Mouse (Mus musculus) testis, adult 2 months (tissue): Measurements from ENCODE around the gene Srebf1. TPM values are rescaled to one million over a fixed set of nuclear protein-coding genes. Genes with fewer than 3 reads are reported as not detected.

Source experiments
- H3K27ac ChIP-seq: fragments of 200-500 bp; 2 replicates; pipeline ENCODE4 v1.5.1; 2012; ENCODE audit warnings: low read depth, low read length; ENCODE audit not compliant: control insufficient read depth, insufficient read depth
- H3K27me3 ChIP-seq: fragments of 200-500 bp; 2 replicates; pipeline ENCODE4 v1.6.1; 2012; ENCODE audit warnings: mild to moderate bottlenecking, low read length, moderate library complexity; ENCODE audit not compliant: control insufficient read depth, insufficient read depth
- H3K36me3 ChIP-seq: fragments of 200-500 bp; 2 replicates; pipeline ENCODE4 v1.6.1; 2012; ENCODE audit warnings: mild to moderate bottlenecking, low read length; ENCODE audit not compliant: control insufficient read depth, insufficient read depth
- H3K4me1 ChIP-seq: fragments of 200-500 bp; 2 replicates; pipeline ENCODE4 v1.6.1; 2012; ENCODE audit warnings: low read length; ENCODE audit not compliant: control insufficient read depth, insufficient read depth
- H3K4me3 ChIP-seq: fragments of 200-500 bp; 2 replicates; pipeline ENCODE4 v1.5.1; 2012; ENCODE audit warnings: low read depth, mild to moderate bottlenecking, low read length, moderate library complexity, mixed read lengths; ENCODE audit not compliant: control insufficient read depth
- CTCF ChIP-seq: fragments of 200-500 bp; IDR thresholded peaks from 2 replicates; pipeline ENCODE4 v1.5.1; 2012; ENCODE audit warnings: low read depth, mild to moderate bottlenecking, inconsistent platforms, low read length, moderate library complexity; ENCODE audit not compliant: control insufficient read depth, insufficient read depth, insufficient replicate concordance
- POLR2A ChIP-seq: fragments of 200-500 bp; IDR thresholded peaks from 2 replicates; pipeline ENCODE4 v1.6.1; 2012; ENCODE audit warnings: low read depth, mild to moderate bottlenecking, inconsistent platforms, low read length, moderate library complexity; ENCODE audit not compliant: control insufficient read depth
- polyA plus RNA-seq: library from polyadenylated mRNA; depleted of rRNA; stranded (reverse); fragments of >200 nt; gene quantifications from 2 replicates; pipeline ENCODE4 v1.2.3, GENCODE M21; 2012

The Srebf1 gene
- polyA plus RNA-seq, 1 experiment: 13.2 TPM

- no peak for TF ChIP-seq POLR2A
- Histone ChIP-seq H3K4me1 (0 out of 2 replicates have a peak, but pooled peaks cover 2% of the 10 kb centered on the region), H3K36me3 (no peaks in the 10 kb centered on the region), H3K4me3 (no peak overlapping the region), H3K27me3 (no peaks in the 10 kb centered on the region), H3K27ac (no peak overlapping the region)
Measured at GRCm38 (mm10) chr11:60249885-60250284, 27.5 kb upstream of the Srebf1 start.

- H3K4me3 ChIP-seq: peak overlapping the region; percentile 44
- no peaks in the 10 kb centered on the region for H3K36me3 ChIP-seq
- no peaks in the 10 kb centered on the region for H3K27me3 ChIP-seq
- TF ChIP-seq POLR2A: no peak
- no peak for TF ChIP-seq CTCF
- no peak overlapping the region for H3K27ac ChIP-seq
- 0 out of 2 replicates have a peak, but pooled peaks cover 2% of the 10 kb centered on the region for H3K4me1 ChIP-seq
Measured at GRCm38 (mm10) chr11:60248596-60249404, 26.4 kb upstream of the Srebf1 start.

GRCm38 (mm10) chr11:60247753-60248550 lies 25.6 kb upstream of the Srebf1 start:
- TF ChIP-seq POLR2A (no peak), CTCF (no peak)
- Histone ChIP-seq H3K36me3 (no peaks in the 10 kb centered on the region), H3K4me1 (0 out of 2 replicates have a peak, but pooled peaks cover 2% of the 10 kb centered on the region), H3K27me3 (no peaks in the 10 kb centered on the region), H3K4me3 (no peak overlapping the region), H3K27ac (no peak overlapping the region)

GRCm38 (mm10) chr11:60246077-60246476 lies 23.7 kb upstream of the Srebf1 start:
- Histone ChIP-seq H3K36me3 (no peaks in the 10 kb centered on the region), H3K4me1 (0 out of 2 replicates have a peak, but pooled peaks cover 2% of the 10 kb centered on the region), H3K4me3 (no peak overlapping the region), H3K27ac (no peak overlapping the region), H3K27me3 (no peaks in the 10 kb centered on the region)
- TF ChIP-seq CTCF (no peak), POLR2A (no peak)

- H3K27ac ChIP-seq: no peak overlapping the region
- H3K4me1 ChIP-seq: 0 out of 2 replicates have a peak, but pooled peaks cover 2% of the 10 kb centered on the region
- no peak overlapping the region for H3K4me3 ChIP-seq
- TF ChIP-seq CTCF (no peak), POLR2A (no peak)
- H3K36me3 ChIP-seq: no peaks in the 10 kb centered on the region
- no peaks in the 10 kb centered on the region for H3K27me3 ChIP-seq
Measured at GRCm38 (mm10) chr11:60244503-60245143, 22.2 kb upstream of the Srebf1 start.

GRCm38 (mm10) chr11:60240509-60240908 lies 18.1 kb upstream of the Srebf1 start:
- Histone ChIP-seq H3K4me1 (no peaks in the 10 kb centered on the region), H3K27ac (no peak overlapping the region), H3K4me3 (no peak overlapping the region), H3K27me3 (no peaks in the 10 kb centered on the region), H3K36me3 (no peaks in the 10 kb centered on the region)
- TF ChIP-seq POLR2A (no peak), CTCF (no peak)

GRCm38 (mm10) chr11:60235351-60235750 lies 13.0 kb upstream of the Srebf1 start:
- Histone ChIP-seq H3K4me3 (no peak overlapping the region), H3K27ac (no peak overlapping the region), H3K36me3 (no peaks in the 10 kb centered on the region), H3K4me1 (no peaks in the 10 kb centered on the region), H3K27me3 (no peaks in the 10 kb centered on the region)
- no peak for TF ChIP-seq POLR2A
- TF ChIP-seq CTCF: no peak
